Mouse (Mus musculus) naive thymus-derived CD4-positive, alpha-beta T cell, adult 5 months (primary cell): ENCODE results near the gene Vmn2r89. TPM values are rescaled to one million over a fixed set of nuclear protein-coding genes. Genes with fewer than 3 reads are reported as not detected.

ENCODE experiments used
- polyA plus RNA-seq: library from polyadenylated mRNA; unstranded; fragments of 100-300 nt; shearing (Covaris generic); gene quantifications from one replicate; pipeline ENCODE4 v1.2.1, GENCODE M21; 2017

Gene Vmn2r89
- polyA plus RNA-seq = not detected

DNA sequence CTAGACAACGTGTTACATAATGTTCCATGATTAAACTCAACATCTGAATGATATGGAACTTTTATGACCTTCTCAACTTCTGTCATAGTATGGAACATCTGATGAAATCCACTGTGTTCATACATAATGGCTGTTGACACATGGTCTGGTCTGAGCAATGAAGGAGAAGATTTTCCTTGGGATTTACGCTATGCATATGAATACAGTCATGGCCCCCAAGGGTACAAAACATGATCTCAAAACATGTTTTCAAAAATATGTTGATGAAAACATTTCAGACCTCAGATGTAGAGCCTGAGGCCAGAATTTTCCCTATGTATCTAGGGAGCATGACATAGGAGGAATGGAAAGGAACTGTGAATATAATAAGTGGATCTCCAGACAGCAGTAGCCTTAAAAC is at the start of gene Vmn2r89:
Vmn2r89 (plus strand) TSS at position 301 of the 400 bp plus-strand sequence.

DNA sequence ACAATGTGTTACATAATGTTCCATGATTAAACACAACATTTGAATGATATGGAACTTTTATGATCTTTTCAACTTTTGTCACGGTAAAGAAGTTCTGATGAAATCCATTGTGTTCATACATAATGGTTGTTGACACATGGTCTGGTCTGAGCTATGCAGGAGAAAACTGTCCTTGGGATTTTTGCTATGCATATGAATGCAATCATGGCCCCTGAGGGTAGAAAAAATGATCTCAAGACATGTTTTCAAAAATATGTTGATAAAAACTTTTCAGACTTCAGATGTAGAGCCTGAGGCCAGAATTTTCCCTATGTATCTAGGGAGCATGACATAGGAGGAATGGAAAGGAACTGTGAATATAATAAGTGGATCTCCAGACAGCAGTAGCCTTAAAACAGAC is 41.1 kb upstream of the Vmn2r89 start, which contains the start of gene Vmn2r88:
Vmn2r88 (plus strand) TSS at position 301 of the 400 bp plus-strand sequence.

Other genes starting within 250 kb of the Vmn2r89 start
- gene Ear14, start 248.5 kb upstream of the Vmn2r89 start, polyA plus RNA-seq = not detected
- gene Rnase2a, start 195.7 kb upstream of the Vmn2r89 start, polyA plus RNA-seq = not detected
- gene Gm7247, start 90.1 kb upstream of the Vmn2r89 start, polyA plus RNA-seq = not detected
- not detected for gene Vmn2r88, start 41.0 kb upstream of the Vmn2r89 start, polyA plus RNA-seq
- not detected for gene Gm5622, start 100.9 kb downstream of the Vmn2r89 start, polyA plus RNA-seq
- not detected for gene Gm17175, start 122.2 kb downstream of the Vmn2r89 start, polyA plus RNA-seq
- not detected for gene Gm17174, start 140.3 kb downstream of the Vmn2r89 start, polyA plus RNA-seq
- gene Gm17078, start 159.5 kb downstream of the Vmn2r89 start, polyA plus RNA-seq = not detected
- gene Gm4181, start 183.8 kb downstream of the Vmn2r89 start, polyA plus RNA-seq = not detected
- not detected for gene Gm17079, start 243.6 kb downstream of the Vmn2r89 start, polyA plus RNA-seq